Comparison of ENCODE assay signal across 8 mouse cellular contexts in the genomic region with DNA sequence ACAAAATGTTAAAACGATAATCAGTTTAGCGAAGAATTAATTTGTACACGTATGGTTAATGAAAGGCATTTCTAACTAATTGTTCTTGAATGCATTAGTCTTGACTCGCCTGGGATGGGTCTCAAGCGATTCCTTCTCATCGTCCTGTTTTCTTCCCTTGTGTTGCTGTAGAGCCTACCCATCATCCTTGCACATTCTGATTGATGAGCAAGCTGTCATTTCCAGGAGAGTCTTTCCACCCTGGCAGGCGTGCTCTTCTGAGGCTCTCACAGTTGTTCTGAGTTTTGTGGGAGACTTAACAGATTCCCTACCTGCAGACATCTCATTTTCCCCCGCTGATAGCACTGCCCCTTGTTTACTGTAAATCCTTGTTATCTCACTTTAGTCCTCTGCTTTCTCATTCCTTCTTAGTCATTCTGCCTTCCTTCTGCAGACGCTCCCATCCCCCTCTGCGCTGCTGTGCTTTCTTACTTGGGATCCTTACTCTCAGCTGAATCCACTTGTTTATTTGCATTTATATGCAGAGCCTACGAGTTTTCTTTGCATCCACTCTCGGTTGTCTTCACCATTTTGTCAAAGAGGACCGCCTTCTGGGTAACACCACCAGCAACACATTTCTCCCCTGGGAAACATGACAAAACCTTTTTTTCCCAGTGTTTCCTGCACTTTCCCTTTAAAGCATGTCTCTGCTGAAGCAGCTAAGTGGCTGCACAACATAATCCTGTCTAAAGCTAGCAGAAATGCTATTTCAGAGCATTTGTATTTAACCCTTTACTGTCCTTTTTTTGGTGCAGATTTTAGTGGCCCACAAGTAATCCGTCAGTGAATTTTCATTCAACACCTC. TPM values are rescaled to one million over a fixed set of nuclear protein-coding genes. Genes with fewer than 3 reads are reported as not detected.
A peak's percentile ranks its signal among the peaks of the same experiment; 100 is the strongest.
DNase-seq lines count a peak whose midpoint lies in the region; ATAC-seq and TF ChIP-seq lines count a peak whose summit lies in the region.

No protein-coding gene starts in this region.

- H3K4me1 ChIP-seq in kidney, postnatal 0 days (replicated peaks; ENCODE audit: insufficient read depth, low read length), result no peaks in the 10 kb centered on the region
- peaks cover 10% of the 10 kb centered on the region for H3K4me1 ChIP-seq in embryonic facial prominence, embryonic 13.5 days
- peaks cover 12% of the 10 kb centered on the region for H3K4me1 ChIP-seq in hindbrain, embryonic 13.5 days (replicated peaks)

- WGBS in kidney, postnatal 0 days, result 40% methylated on average over 14 of the region's 14 CpGs
- 27% methylated on average over 14 of the region's 14 CpGs for WGBS in embryonic facial prominence, embryonic 13.5 days
- WGBS in hindbrain, embryonic 13.5 days, result 27% methylated on average over 14 of the region's 14 CpGs

- H3K9ac ChIP-seq in kidney, postnatal 0 days (ENCODE audit: low read depth, low read length), result no peak overlapping the region
- peak overlapping the region; percentile 52; the same call in 1 of the 2 replicates for H3K9ac ChIP-seq in embryonic facial prominence, embryonic 13.5 days
- 0 out of 2 replicates have a peak overlapping the region, but pooled peaks have one; percentile 11 for H3K9ac ChIP-seq in hindbrain, embryonic 13.5 days

- no peaks in the 10 kb centered on the region for H3K36me3 ChIP-seq in kidney, postnatal 0 days (ENCODE audit: insufficient read depth, low read length)
- no peaks in the 10 kb centered on the region for H3K36me3 ChIP-seq in embryonic facial prominence, embryonic 13.5 days
- no peaks in the 10 kb centered on the region for H3K36me3 ChIP-seq in hindbrain, embryonic 13.5 days

- no peak overlapping the region for H3K4me2 ChIP-seq in kidney, postnatal 0 days (ENCODE audit: low read length)
- peak overlapping the region; percentile 39 for H3K4me2 ChIP-seq in embryonic facial prominence, embryonic 13.5 days
- peak overlapping the region; percentile 42 for H3K4me2 ChIP-seq in hindbrain, embryonic 13.5 days

- ATAC-seq in kidney, postnatal 0 days (replicated peaks; ENCODE audit: low FRiP score, low read depth), result no peak
- no peak for ATAC-seq in embryonic facial prominence, embryonic 13.5 days (ENCODE audit: insufficient number of reproducible peaks, insufficient read depth, low FRiP score, low TSS enrichment, low read depth)
- ATAC-seq in hindbrain, embryonic 13.5 days (ENCODE audit: low FRiP score), result 0 out of 2 replicates have a peak, but pooled peaks have one; percentile 39
- ATAC-seq in erythroid progenitor cell, adult 5-6 weeks (replicated peaks; ENCODE audit: low FRiP score, poor library complexity, severe bottlenecking), result no peak

- peak; percentile 16 for DNase-seq in kidney, postnatal 0 days (ENCODE audit: low spot score)
- no peak for DNase-seq in kidney, adult 18-20 months
- DNase-seq in retina, embryonic 14.5 days (ENCODE audit: low spot score), result peak; percentile 56
- DNase-seq in urinary bladder, postnatal 36 days (ENCODE audit: low spot score in 2 of 2), result no peak
- no peak for DNase-seq in urinary bladder, postnatal 14 days (ENCODE audit: low spot score)

- H3K4me3 ChIP-seq in kidney, postnatal 0 days (replicated peaks; ENCODE audit: low read depth, low read length), result no peak overlapping the region
- H3K4me3 ChIP-seq in embryonic facial prominence, embryonic 13.5 days, result peak overlapping the region; percentile 11; the same call in 1 of the 2 replicates
- H3K4me3 ChIP-seq in hindbrain, embryonic 13.5 days, result peak overlapping the region; percentile 15; the same call in 1 of the 2 replicates

- no peak overlapping the region for H3K27ac ChIP-seq in kidney, postnatal 0 days
- no peak overlapping the region for H3K27ac ChIP-seq in embryonic facial prominence, embryonic 13.5 days
- peak overlapping the region; percentile 74 for H3K27ac ChIP-seq in hindbrain, embryonic 13.5 days

- TF ChIP-seq CTCF in kidney, postnatal 0 days (IDR thresholded peaks at IDR 0.05; ENCODE audit: low read depth), result no peak

- H3K27me3 ChIP-seq in kidney, postnatal 0 days (ENCODE audit: insufficient read depth, low read length), result no peaks in the 10 kb centered on the region
- H3K27me3 ChIP-seq in embryonic facial prominence, embryonic 13.5 days, result no peaks in the 10 kb centered on the region
- H3K27me3 ChIP-seq in hindbrain, embryonic 13.5 days, result no peaks in the 10 kb centered on the region

- no peaks in the 10 kb centered on the region for H3K9me3 ChIP-seq in kidney, postnatal 0 days (replicated peaks; ENCODE audit: low read length)
- no peaks in the 10 kb centered on the region for H3K9me3 ChIP-seq in embryonic facial prominence, embryonic 13.5 days
- no peaks in the 10 kb centered on the region for H3K9me3 ChIP-seq in hindbrain, embryonic 13.5 days

RNA-seq across cellular contexts. Expression of gene Cxxc4, which starts 45.5 kb away (rescaled TPM):
- 2.9 and 4.1 TPM in 2 replicates for polyA plus RNA-seq in kidney, postnatal 0 days (2015; fragmentation: Nextera tagmentation; extraction: Ambion mirVana)
- 6.0 and 6.5 TPM in 2 replicates for polyA plus RNA-seq in embryonic facial prominence, embryonic 13.5 days (2015; fragmentation: Nextera tagmentation; extraction: Ambion mirVana)
- 28.7 and 28.8 TPM in 2 replicates for polyA plus RNA-seq in hindbrain, embryonic 13.5 days (2015; fragmentation: Nextera tagmentation; extraction: Ambion mirVana)
- 4.2 TPM in 1 of 2 replicates, not detected in the other for total RNA-seq in erythroid progenitor cell, adult 5-6 weeks (2015; ENCODE audit: low replicate concordance)
- not detected in 2 replicates for total RNA-seq in erythroid progenitor cell, adult 5-6 weeks (2017; ENCODE audit: low replicate concordance)

Comparison
In these comparisons a context has a peak if more than half of its experiments do, and no peak if none do; other contexts are left out.
1. DNase-seq: peak in kidney, postnatal 0 days (single experiment) and retina, embryonic 14.5 days (single experiment); none in kidney, adult 18-20 months (single experiment), urinary bladder, postnatal 36 days (0 of 2) and urinary bladder, postnatal 14 days (single experiment).